In the genomic region with DNA sequence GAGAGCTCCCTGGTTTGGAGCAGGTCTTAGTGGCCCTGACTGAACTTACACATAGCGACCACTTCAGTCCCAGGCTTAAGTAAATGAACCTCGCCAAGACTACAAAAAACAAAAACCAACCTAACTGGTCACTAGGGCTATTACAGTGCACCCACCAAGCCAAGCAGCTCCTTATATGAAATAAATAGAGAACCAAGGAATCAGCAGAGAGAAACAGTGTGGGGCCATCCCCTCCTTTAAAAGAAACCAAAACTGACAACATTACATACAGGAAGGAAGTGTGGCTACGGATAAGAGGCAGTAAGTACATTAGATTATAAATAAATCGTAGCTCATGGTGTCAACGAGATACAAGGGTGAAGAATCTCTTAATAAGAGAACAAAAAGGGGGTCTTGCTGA, we compare ENCODE assay signal across 18 mouse cellular contexts.
DNase-seq lines count a peak whose midpoint lies in the region; ATAC-seq and TF ChIP-seq lines count a peak whose summit lies in the region.
"Had no signal": no experiment of that assay in that cellular context is flagged by ENCODE, and none has a peak within 500 bp of the region (broad histone marks: within the 10 kb centered on the region; RNA-seq: fewer than 3 reads in every experiment).

No protein-coding gene starts in this region.

- no peak for TF ChIP-seq POLR2A in spleen, adult 2 months (IDR thresholded peaks at IDR 0.05; ENCODE audit: low read depth, low read length)

- H3K9me3 ChIP-seq in limb, embryonic 11.5 days (ENCODE audit: control insufficient read depth, low read length) = no peaks in the 10 kb centered on the region
- H3K9me3 ChIP-seq: midbrain, embryonic 12.5 days had no signal

- H3K9ac ChIP-seq in limb, embryonic 11.5 days (ENCODE audit: low read length) = no peak overlapping the region
- H3K9ac ChIP-seq: midbrain, embryonic 12.5 days had no signal

- peaks cover 16% of the 10 kb centered on the region for H3K4me1 ChIP-seq in spleen, adult 2 months (ENCODE audit: control insufficient read depth, insufficient read depth, insufficient read length)
- H3K4me1 ChIP-seq in limb, embryonic 11.5 days (ENCODE audit: control insufficient read depth, insufficient read depth, low read length) = peaks cover 8% of the 10 kb centered on the region; the same call in 1 of the 2 replicates

- intact Hi-C loops in gastrocnemius, postnatal 36 days (cut with DNase I) = no loop called here

- DNase-seq in spleen, adult 2 months (ENCODE audit: low read depth in 1 of 2, low spot score in 2 of 2) = peak in 1 of 2 experiments; percentile 40
- no peak for DNase-seq in spleen, adult 18-20 months
- DNase-seq in limb, embryonic 11.5 days (ENCODE audit: low spot score) = no peak
- no peak for DNase-seq in gastrocnemius, postnatal 36 days
- no peak for DNase-seq in kidney, adult 18-20 months
- DNase-seq: cerebellum, adult 9-11 months; heart, adult 11 months; kidney, adult 9 months; kidney, postnatal 36 days; layer of hippocampus, adult 9-11 months; lung, adult 18-20 months had no signal

- 20% methylated on average over 5 of the region's 5 CpGs for WGBS in spleen, adult 2 months
- 87% methylated on average over 5 of the region's 5 CpGs for WGBS in limb, embryonic 11.5 days

- H3K36me3 ChIP-seq in spleen, adult 2 months (ENCODE audit: control insufficient read depth, insufficient read depth, low read length) = no peaks in the 10 kb centered on the region
- H3K36me3 ChIP-seq in limb, embryonic 11.5 days (ENCODE audit: control insufficient read depth, insufficient read depth, low read length) = no peaks in the 10 kb centered on the region
- H3K36me3 ChIP-seq: midbrain, embryonic 12.5 days had no signal

- peak overlapping the region; percentile 23; the same call in 1 of the 2 replicates for H3K4me3 ChIP-seq in spleen, adult 2 months (ENCODE audit: extremely low read depth, insufficient read depth, insufficient read length)
- H3K4me3 ChIP-seq in limb, embryonic 11.5 days (ENCODE audit: low read depth, low read length) = no peak overlapping the region
- H3K4me3 ChIP-seq: midbrain, embryonic 12.5 days; myocyte had no signal

- peak; percentile 63 for ATAC-seq in common myeloid progenitor, adult 5-6 weeks (replicated peaks; ENCODE audit: low read depth, poor library complexity, severe bottlenecking)
- ATAC-seq in limb, embryonic 11.5 days (ENCODE audit: insufficient number of reproducible peaks, low FRiP score, low TSS enrichment, low read depth) = no peak
- peak; percentile 64 for ATAC-seq in neutrophil, adult 5-6 weeks (ENCODE audit: extremely low read depth, insufficient number of reproducible peaks, low FRiP score, poor library complexity, severe bottlenecking)
- no peak for ATAC-seq in erythroblast, adult 5-6 weeks (replicated peaks; ENCODE audit: low FRiP score, poor library complexity, severe bottlenecking)
- ATAC-seq: forebrain, embryonic 14.5 days; hindbrain, embryonic 16.5 days had no signal

- TF ChIP-seq CTCF in spleen, adult 2 months (IDR thresholded peaks at IDR 0.05; ENCODE audit: extremely low read depth, insufficient read depth, insufficient read length, insufficient replicate concordance) = no peak

- peak overlapping the region; percentile 74 for H3K27ac ChIP-seq in spleen, adult 2 months (ENCODE audit: insufficient read depth, low read length)
- H3K27ac ChIP-seq in limb, embryonic 11.5 days (replicated peaks; ENCODE audit: low read depth, low read length) = peak overlapping the region; percentile 82; the same call in 1 of the 2 replicates
- H3K27ac ChIP-seq: midbrain, embryonic 12.5 days had no signal

- H3K27me3 ChIP-seq in spleen, adult 2 months (ENCODE audit: control insufficient read depth, insufficient read depth, low read length) = no peaks in the 10 kb centered on the region
- no peaks in the 10 kb centered on the region for H3K27me3 ChIP-seq in limb, embryonic 11.5 days (ENCODE audit: control insufficient read depth, insufficient read depth, low read length)

- H3K4me2 ChIP-seq in limb, embryonic 11.5 days (ENCODE audit: low read depth, severe bottlenecking) = no peak overlapping the region
- H3K4me2 ChIP-seq: midbrain, embryonic 12.5 days had no signal

Comparison
In these comparisons a context has a peak if more than half of its experiments do, and no peak if none do; other contexts are left out.
1. ATAC-seq: peak in common myeloid progenitor, adult 5-6 weeks (single experiment) and neutrophil, adult 5-6 weeks (single experiment); none in limb, embryonic 11.5 days (single experiment) and erythroblast, adult 5-6 weeks (single experiment).